Mouse (Mus musculus) embryonic facial prominence, embryonic 15.5 days (tissue): Measurements from ENCODE around the gene Hist2h2aa2. TPM values are rescaled to one million over a fixed set of nuclear protein-coding genes. Genes with fewer than 3 reads are reported as not detected.
"Not testable (repeated sequence)": the region's sequence is repeated elsewhere in the genome, so short reads cannot be mapped to it uniquely, and the experiment has no call there.

Experiments used
- ATAC-seq: fragments of 200-750 bp; cut with Nextera tagmentation; 2 replicates; pipeline ENCODE4 v1.8.0; 2017; ENCODE audit warnings: low read depth, moderate TSS enrichment; ENCODE audit not compliant: insufficient number of reproducible peaks, low FRiP score, low TSS enrichment
- H3K27ac ChIP-seq: fragments of 300-500 bp; sonication (generic); replicated peaks from 2 replicates; pipeline ENCODE4 v1.5.1; 2015; ENCODE audit warnings: mild to moderate bottlenecking, inconsistent platforms
- H3K27me3 ChIP-seq: fragments of 300-500 bp; sonication (generic); 2 replicates; pipeline ENCODE4 v1.6.1; 2015; ENCODE audit warnings: inconsistent platforms
- H3K36me3 ChIP-seq: fragments of 300-500 bp; sonication (generic); 2 replicates; pipeline ENCODE4 v1.6.1; 2015; ENCODE audit warnings: mild to moderate bottlenecking, inconsistent platforms
- H3K4me1 ChIP-seq: fragments of 300-500 bp; sonication (generic); 2 replicates; pipeline ENCODE4 v1.6.1; 2015; ENCODE audit warnings: inconsistent platforms
- H3K4me2 ChIP-seq: fragments of 300-500 bp; sonication (generic); replicated peaks from 2 replicates; pipeline ENCODE4 v1.6.1; 2015; ENCODE audit warnings: mild to moderate bottlenecking, inconsistent platforms
- H3K4me3 ChIP-seq: fragments of 300-500 bp; sonication (generic); replicated peaks from 2 replicates; pipeline ENCODE4 v1.5.1; 2015; ENCODE audit warnings: mild to moderate bottlenecking, inconsistent platforms
- H3K9ac ChIP-seq: fragments of 300-500 bp; sonication (generic); 2 replicates; pipeline ENCODE4 v1.6.1; 2015; ENCODE audit warnings: inconsistent platforms
- H3K9me3 ChIP-seq: fragments of 300-500 bp; sonication (generic); replicated peaks from 2 replicates; pipeline ENCODE4 v1.6.1; 2016; ENCODE audit warnings: inconsistent platforms
- WGBS: fragments of 180-500 bp; shearing (Covaris S2); methylation state at CpG from one replicate; pipeline ENCODE4 v1.1.7; 2015; 5-methylcytosine and 5-hydroxymethylcytosine counted together
- polyA plus RNA-seq: library from polyadenylated mRNA; unstranded; fragments of >200 nt; fragmentation: Nextera tagmentation; extraction: Ambion mirVana; gene quantifications from 2 replicates; pipeline ENCODE4 v1.2.1, GENCODE M21; 2015

The Hist2h2aa2 gene
- polyA plus RNA-seq, 1 experiment from 2014 or later: 76.7 TPM

DNA sequence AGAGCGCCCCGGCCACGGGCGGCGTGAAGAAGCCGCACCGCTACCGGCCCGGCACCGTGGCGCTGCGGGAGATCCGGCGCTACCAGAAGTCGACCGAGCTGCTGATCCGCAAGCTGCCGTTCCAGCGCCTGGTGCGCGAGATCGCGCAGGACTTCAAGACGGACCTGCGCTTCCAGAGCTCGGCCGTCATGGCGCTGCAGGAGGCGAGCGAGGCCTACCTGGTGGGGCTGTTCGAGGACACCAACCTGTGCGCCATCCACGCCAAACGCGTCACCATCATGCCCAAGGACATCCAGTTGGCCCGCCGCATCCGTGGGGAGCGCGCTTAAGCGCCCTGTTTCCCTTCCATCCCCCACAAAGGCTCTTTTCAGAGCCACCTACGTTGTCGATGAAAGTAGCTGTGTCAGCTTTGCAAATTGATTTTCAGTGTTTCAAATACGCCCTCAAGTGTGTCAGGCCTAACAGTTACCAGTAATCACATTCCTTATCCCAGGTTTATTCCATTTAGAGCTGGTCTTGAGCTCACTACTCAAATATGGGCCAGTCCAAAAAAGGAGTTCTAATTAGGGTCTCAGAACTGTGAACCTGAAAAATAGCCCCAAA lies 28.8 kb upstream of the Hist2h2aa2 start:
- WGBS: 2% methylated on average over 16 of the region's 44 CpGs
- peak; percentile 18 for ATAC-seq
- H3K9ac ChIP-seq: peak overlapping the region; percentile 37; the same call in 1 of the 2 replicates
- peak overlapping the region; percentile 85 for H3K4me2 ChIP-seq
- H3K27ac ChIP-seq: peak overlapping the region; percentile 96
- H3K9me3 ChIP-seq, H3K27me3 ChIP-seq, H3K36me3 ChIP-seq: not testable (repeated sequence)
- peak overlapping the region; percentile 57 for H3K4me3 ChIP-seq
- H3K4me1 ChIP-seq: peaks cover 21% of the 10 kb centered on the region

DNA sequence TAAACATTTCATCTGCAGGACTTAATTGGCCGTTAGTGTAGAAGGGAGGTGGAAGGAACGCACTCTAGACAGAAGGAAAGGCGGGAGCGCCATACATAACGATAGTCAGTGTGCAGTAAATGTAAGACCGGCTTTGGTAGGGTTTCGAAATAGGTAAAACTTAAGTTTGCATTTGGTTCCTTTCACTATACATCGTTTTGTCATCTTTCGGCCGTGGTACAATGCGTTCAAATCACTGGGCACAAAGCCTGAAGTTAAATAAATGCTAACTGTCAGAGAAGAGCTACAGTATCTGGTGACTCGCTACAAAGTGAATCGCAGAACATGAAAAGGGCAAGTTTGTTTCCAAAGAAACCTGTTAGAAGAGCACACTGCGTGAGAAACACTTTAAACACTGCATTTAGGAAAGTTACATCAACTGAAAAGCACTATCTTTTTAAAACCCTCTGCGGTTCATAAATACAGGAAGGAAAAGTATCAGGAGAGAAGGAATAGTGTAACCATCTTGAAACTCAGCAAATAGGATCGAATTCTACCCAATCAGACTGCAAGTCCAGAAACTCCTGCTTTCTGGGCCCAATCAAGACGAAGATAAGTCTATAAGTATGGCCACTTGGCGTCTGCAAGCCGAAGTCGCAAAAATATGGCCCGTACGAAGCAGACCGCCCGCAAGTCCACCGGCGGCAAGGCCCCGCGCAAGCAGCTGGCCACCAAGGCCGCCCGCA lies 28.1 kb upstream of the Hist2h2aa2 start, which contains the start of gene Hist2h3b:
Hist2h3b (plus strand) TSS at position 604 of the 725 bp plus-strand sequence.
- Histone ChIP-seq H3K4me1 (peaks cover 21% of the 10 kb centered on the region), H3K4me2 (peak within 1 kb of the TSS; percentile 85), H3K9ac (peak within 1 kb of the TSS; percentile 37; the same call in 1 of the 2 replicates), H3K4me3 (peak within 1 kb of the TSS; percentile 57), H3K9me3 (no peaks in the 10 kb centered on the region), H3K36me3 (no peaks in the 10 kb centered on the region), H3K27me3 (no peaks in the 10 kb centered on the region), H3K27ac (peak within 1 kb of the TSS; percentile 96)
- 16% methylated on average over 30 of the region's 30 CpGs for WGBS
- peak; percentile 80 for ATAC-seq

DNA sequence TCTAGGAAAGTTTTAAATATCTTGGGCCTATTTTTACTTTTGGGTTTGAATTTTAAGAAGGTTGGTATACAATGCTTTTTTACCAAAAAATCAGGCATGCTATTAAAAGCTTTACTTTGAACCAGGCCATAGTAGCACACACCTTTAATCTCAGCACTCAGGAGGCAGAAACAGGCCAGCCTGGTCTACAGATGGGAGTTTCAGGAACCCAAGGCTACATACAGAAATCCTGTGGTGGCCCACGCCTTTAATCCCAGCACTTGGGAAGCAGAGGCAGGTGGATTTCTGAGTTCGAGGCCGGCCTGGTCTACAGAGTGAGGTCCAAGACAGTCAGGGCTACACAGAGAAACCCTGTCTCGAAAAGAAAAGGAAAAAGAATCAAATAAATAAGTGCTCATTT lies 27.5 kb upstream of the Hist2h2aa2 start:
- no peaks in the 10 kb centered on the region for H3K27me3 ChIP-seq
- WGBS: 74% methylated on average over 4 of the region's 4 CpGs
- H3K4me2 ChIP-seq: peak overlapping the region; percentile 49
- peak overlapping the region; percentile 95 for H3K27ac ChIP-seq
- ATAC-seq: no peak
- H3K4me1 ChIP-seq: peaks cover 21% of the 10 kb centered on the region
- no peaks in the 10 kb centered on the region for H3K36me3 ChIP-seq
- no peak overlapping the region for H3K9ac ChIP-seq
- no peak overlapping the region for H3K4me3 ChIP-seq
- no peaks in the 10 kb centered on the region for H3K9me3 ChIP-seq

DNA sequence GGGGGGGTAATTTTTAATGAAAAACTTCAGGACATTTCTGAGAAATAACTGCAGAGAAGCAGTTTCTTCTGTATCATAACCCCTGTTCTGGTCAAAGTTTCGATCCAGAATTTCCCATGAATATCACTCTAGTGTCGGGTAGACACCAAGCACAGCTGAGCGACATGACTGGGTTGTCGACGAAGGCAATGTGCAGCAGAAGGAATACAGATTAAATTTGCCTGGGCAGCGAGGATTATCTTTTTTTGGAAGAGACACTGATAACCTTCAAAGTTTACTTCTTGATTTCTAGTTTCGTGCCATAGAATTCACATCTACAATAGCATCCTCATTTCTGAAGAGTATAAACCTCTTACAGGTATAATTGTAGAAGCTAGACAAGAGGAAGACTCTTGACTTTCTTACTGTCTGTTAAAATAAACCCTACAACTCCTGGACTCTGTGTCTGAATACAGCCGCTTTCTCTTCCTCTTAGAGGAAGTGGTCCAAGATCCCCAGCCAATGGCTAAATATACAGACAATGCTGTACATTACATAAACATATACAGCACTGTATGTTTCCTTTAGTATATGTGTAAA lies 26.1 kb upstream of the Hist2h2aa2 start:
- H3K9me3 ChIP-seq: no peaks in the 10 kb centered on the region
- H3K27ac ChIP-seq: no peak overlapping the region
- no peaks in the 10 kb centered on the region for H3K27me3 ChIP-seq
- ATAC-seq: no peak
- no peaks in the 10 kb centered on the region for H3K36me3 ChIP-seq
- no peak overlapping the region for H3K9ac ChIP-seq
- H3K4me1 ChIP-seq: peaks cover 31% of the 10 kb centered on the region
- whole genome bisulfite sequencing: 86% methylated on average over 8 of the region's 8 CpGs
- H3K4me2 ChIP-seq: no peak overlapping the region
- no peak overlapping the region for H3K4me3 ChIP-seq

DNA sequence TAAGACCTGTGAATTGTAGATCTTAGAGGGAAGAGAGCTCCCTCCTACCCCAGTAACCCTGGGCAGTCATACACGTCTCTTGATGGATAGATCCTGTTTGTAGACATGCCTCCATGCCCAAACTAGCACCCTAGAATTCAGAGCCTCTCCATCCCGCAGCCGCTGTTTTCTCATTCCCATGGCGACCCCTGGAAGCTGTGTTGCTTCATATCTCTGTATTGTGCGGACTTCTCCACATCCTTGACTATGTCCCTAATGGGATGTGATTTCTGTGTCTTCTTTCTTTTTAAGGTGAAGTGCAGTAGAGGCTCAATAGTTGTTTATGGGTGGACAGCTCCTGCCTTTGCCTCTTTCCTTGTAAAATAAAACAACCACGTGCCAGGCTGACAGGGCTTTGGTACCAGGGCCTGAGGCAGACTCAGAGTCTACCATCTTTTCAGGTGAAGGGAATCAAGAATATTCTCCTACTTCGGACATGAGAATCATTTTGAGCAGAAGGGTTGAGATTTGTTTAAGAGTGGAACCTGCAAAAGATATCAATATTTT lies 24.4 kb upstream of the Hist2h2aa2 start:
- Histone ChIP-seq H3K36me3 (no peaks in the 10 kb centered on the region), H3K27ac (peak overlapping the region; percentile 99), H3K9ac (0 out of 2 replicates have a peak overlapping the region, but pooled peaks have one; percentile 50), H3K4me3 (peak overlapping the region; percentile 68), H3K4me1 (peaks cover 28% of the 10 kb centered on the region), H3K9me3 (no peaks in the 10 kb centered on the region), H3K27me3 (no peaks in the 10 kb centered on the region), H3K4me2 (peak overlapping the region; percentile 65)
- no peak for ATAC-seq
- 72% methylated on average over 7 of the region's 7 CpGs for WGBS

DNA sequence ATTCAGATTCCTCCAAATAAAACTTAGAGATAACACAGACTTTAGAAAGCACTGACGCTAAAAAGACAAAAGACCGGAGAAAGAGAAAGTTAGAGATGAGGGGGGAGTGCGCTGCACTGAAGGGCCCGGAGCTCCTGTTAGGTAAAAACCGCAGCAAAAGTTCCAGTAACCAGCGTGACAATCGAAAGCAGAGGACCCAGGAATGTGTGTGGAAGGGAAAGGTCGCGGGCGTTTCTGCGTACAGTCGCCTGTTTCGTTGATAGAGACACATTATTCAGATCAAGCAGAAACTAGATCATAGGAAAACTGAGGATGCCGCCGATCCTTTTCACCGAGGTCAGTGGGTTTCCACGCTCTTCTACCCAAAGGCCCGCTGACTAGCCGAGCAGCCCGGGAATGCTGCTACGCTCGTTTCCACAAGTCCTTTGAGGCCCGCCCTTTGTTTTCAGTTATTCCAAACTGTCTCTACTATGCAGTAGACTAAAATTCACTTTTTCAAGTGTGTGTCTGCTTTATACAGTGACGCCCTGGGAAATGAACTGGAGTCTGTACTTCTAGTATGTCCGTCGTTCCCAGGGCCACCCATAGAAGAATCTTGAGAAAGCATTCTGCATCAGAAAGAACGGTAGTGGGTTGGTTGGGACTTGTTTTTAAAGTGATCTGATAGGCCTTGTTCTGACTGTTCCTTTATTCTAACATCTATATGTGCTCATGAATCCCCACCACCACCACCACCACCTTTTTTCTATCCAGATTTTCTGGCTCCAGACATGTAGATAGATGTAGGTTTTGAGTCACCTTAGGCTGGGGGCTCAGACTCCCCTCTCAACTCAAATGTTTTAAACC lies 23.7 kb upstream of the Hist2h2aa2 start:
- H3K9ac ChIP-seq: peak overlapping the region; percentile 50
- H3K36me3 ChIP-seq: no peaks in the 10 kb centered on the region
- H3K4me1 ChIP-seq: peaks cover 28% of the 10 kb centered on the region
- ATAC-seq: peak; percentile 56; the same call in 1 of the 2 replicates
- WGBS: 3% methylated on average over 27 of the region's 27 CpGs
- no peaks in the 10 kb centered on the region for H3K9me3 ChIP-seq
- H3K4me3 ChIP-seq: peak overlapping the region; percentile 68
- H3K4me2 ChIP-seq: peak overlapping the region; percentile 65
- peak overlapping the region; percentile 99 for H3K27ac ChIP-seq
- H3K27me3 ChIP-seq: no peaks in the 10 kb centered on the region

DNA sequence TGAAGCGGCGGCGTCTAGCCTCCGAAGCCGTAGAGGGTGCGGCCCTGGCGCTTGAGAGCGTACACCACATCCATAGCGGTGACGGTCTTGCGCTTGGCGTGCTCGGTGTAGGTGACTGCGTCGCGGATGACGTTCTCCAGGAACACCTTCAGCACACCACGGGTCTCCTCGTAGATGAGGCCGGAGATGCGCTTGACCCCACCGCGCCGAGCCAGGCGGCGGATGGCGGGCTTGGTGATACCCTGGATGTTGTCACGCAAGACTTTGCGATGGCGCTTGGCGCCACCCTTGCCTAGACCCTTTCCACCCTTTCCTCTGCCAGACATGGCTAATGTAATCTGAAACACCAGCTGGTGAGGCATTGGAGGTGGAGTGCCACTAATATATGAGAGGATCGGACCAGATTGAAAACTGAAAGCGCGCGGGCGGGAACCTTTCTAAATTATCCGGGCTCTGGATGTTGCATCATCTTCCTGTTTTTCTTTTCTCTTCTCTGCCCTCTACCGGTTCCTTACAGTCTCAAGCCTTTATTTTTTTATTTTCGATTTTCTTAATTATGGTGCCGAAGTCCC lies 23.0 kb upstream of the Hist2h2aa2 start, which contains the start of gene Hist2h4:
Hist2h4 (minus strand) TSS at position 333 of the 572 bp plus-strand sequence.
- Histone ChIP-seq H3K4me1 (peaks cover 27% of the 10 kb centered on the region), H3K4me2 (peak within 1 kb of the TSS; percentile 65), H3K27me3 (no peaks in the 10 kb centered on the region), H3K27ac (peak within 1 kb of the TSS; percentile 99), H3K9ac (peak within 1 kb of the TSS; percentile 74), H3K9me3 (no peaks in the 10 kb centered on the region), H3K4me3 (peak within 1 kb of the TSS; percentile 68), H3K36me3 (no peaks in the 10 kb centered on the region)
- under 1% methylated on average over 37 of the region's 40 CpGs for WGBS
- peak; percentile 89 for ATAC-seq

DNA sequence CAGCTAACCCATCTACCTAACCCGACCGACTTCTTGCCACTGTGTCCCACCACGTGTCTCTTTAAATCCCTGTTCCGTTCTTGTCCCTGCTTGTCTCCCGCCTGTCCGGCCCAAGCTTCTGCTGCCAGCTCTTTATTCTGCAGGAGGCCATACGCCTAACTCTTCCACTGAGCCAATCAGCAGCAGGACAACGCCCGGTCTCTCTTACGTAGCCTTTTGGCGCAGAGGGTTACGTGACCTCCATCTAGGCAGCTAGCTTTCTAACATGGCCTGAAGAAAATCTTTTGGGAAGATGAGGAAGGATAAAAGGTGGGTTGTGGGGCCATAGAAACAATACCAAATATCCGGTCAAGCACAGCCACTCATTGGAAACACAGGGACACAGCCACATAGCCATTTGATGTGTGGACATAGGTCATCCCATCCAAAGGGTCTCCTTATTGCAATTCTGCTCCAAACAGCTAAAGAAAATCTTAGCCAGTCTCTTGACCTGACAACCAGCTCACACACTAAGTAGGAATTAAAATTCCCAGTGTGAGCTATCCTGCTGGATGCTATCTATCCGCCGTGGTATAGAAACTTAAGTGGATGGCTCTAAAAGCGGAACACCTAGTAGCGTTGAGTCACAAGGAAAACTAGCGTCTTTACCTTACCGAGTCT lies 22.3 kb upstream of the Hist2h2aa2 start:
- peak overlapping the region; percentile 74 for H3K9ac ChIP-seq
- H3K4me1 ChIP-seq: peaks cover 21% of the 10 kb centered on the region
- peak overlapping the region; percentile 65 for H3K4me2 ChIP-seq
- no peaks in the 10 kb centered on the region for H3K36me3 ChIP-seq
- ATAC-seq: peak; percentile 86
- no peaks in the 10 kb centered on the region for H3K27me3 ChIP-seq
- H3K4me3 ChIP-seq: peak overlapping the region; percentile 68
- under 1% methylated on average over 19 of the region's 19 CpGs for WGBS
- H3K9me3 ChIP-seq: no peaks in the 10 kb centered on the region
- H3K27ac ChIP-seq: peak overlapping the region; percentile 99

DNA sequence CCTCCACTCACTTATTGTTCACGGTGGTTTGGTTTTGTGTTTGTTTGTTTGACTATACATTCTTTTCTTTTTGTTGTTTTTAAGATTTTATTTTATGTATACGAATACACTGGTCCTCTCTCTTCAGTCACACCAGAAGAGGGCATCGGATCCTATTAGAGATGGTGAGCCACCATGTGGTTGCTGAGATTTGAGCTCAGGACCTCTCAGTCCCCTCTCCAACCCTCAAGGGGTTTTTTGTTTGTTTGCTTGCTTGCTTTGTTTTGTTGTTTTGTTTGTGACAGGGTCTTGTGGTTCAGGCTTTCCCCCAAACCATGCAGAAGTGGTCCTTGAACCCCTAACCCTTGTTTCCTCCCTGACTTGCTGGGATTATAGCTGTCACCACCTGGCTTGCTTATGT lies 21.5 kb upstream of the Hist2h2aa2 start:
- H3K4me2 ChIP-seq: peak overlapping the region; percentile 65
- WGBS: 47% methylated on average over 3 of the region's 3 CpGs
- ATAC-seq: no peak

DNA sequence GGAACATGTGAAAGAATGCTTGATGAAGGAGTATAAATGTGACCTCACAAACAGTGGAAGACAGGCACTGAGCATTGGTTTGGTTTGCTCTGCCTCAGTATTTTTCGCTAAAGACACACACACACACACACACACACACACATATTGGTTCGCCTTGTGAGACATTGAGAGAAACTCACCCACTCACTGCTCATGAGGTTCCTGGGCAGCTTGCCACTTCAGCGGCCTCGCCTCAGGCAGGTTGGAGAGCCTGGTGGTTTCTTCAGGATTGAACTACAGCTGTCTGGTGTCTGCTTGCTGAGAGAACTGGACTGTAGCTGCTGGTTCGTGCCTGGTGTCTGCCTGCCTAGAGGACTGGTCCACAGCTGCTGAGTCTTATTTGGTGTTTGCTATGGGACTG lies 20.1 kb upstream of the Hist2h2aa2 start:
- 94% methylated on average over 5 of the region's 5 CpGs for WGBS
- no peaks in the 10 kb centered on the region for H3K9me3 ChIP-seq
- H3K4me3 ChIP-seq: no peak overlapping the region
- no peaks in the 10 kb centered on the region for H3K27me3 ChIP-seq
- no peak overlapping the region for H3K27ac ChIP-seq
- H3K9ac ChIP-seq: no peak overlapping the region
- no peak overlapping the region for H3K4me2 ChIP-seq
- no peak for ATAC-seq
- peaks cover 21% of the 10 kb centered on the region for H3K4me1 ChIP-seq
- no peaks in the 10 kb centered on the region for H3K36me3 ChIP-seq

More for the DNA sequence above, 21.5 kb upstream of the Hist2h2aa2 start:
- Histone ChIP-seq H3K27ac (peak overlapping the region; percentile 99), H3K36me3 (no peaks in the 10 kb centered on the region), H3K27me3 (no peaks in the 10 kb centered on the region), H3K4me1 (peaks cover 21% of the 10 kb centered on the region), H3K9me3 (no peaks in the 10 kb centered on the region), H3K9ac (peak overlapping the region; percentile 74), H3K4me3 (peak overlapping the region; percentile 68)
